In genomic region chr4:46728231-46728630, GRCm38 (mm10) we compare ENCODE assay signal across 10 mouse cellular contexts.
A peak's percentile ranks its signal among the peaks of the same experiment; 100 is the strongest.
DNase-seq lines count a peak whose midpoint lies in the region; ATAC-seq lines count a peak whose summit lies in the region.
"Had no signal": no experiment of that assay in that cellular context is flagged by ENCODE, and none has a peak within 500 bp of the region (broad histone marks: within the 10 kb centered on the region; RNA-seq: fewer than 3 reads in every experiment).

No protein-coding gene starts in this region.

- no peak overlapping the region for H3K4me3 ChIP-seq in embryonic facial prominence, embryonic 11.5 days (ENCODE audit: low read depth, low read length)
- no peak overlapping the region for H3K4me3 ChIP-seq in embryonic facial prominence, embryonic 10.5 days
- H3K4me3 ChIP-seq in forebrain, embryonic 16.5 days (replicated peaks; ENCODE audit: low read length), result no peak overlapping the region
- H3K4me3 ChIP-seq in neural tube, embryonic 14.5 days (ENCODE audit: low read depth, low read length), result no peak overlapping the region
- H3K4me3 ChIP-seq: embryonic facial prominence, embryonic 13.5 days; heart, embryonic 15.5 days had no signal

- no peaks in the 10 kb centered on the region for H3K27me3 ChIP-seq in embryonic facial prominence, embryonic 11.5 days (ENCODE audit: control insufficient read depth, insufficient read depth, low read length)
- H3K27me3 ChIP-seq in embryonic facial prominence, embryonic 10.5 days (replicated peaks; ENCODE audit: low read depth, poor library complexity, severe bottlenecking), result no peaks in the 10 kb centered on the region
- no peaks in the 10 kb centered on the region for H3K27me3 ChIP-seq in forebrain, embryonic 16.5 days (replicated peaks; ENCODE audit: control insufficient read depth, insufficient read depth, low read length)
- no peaks in the 10 kb centered on the region for H3K27me3 ChIP-seq in neural tube, embryonic 14.5 days (ENCODE audit: control insufficient read depth, insufficient read depth, low read length)

- WGBS in embryonic facial prominence, embryonic 11.5 days, result 19% methylated on average over 1 of the region's 1 CpGs
- 35% methylated on average over 1 of the region's 1 CpGs for WGBS in embryonic facial prominence, embryonic 10.5 days
- 11% methylated on average over 1 of the region's 1 CpGs for WGBS in forebrain, embryonic 16.5 days
- 18% methylated on average over 1 of the region's 1 CpGs for WGBS in neural tube, embryonic 14.5 days

- ATAC-seq in embryonic facial prominence, embryonic 11.5 days (replicated peaks; ENCODE audit: insufficient number of reproducible peaks, low FRiP score, low TSS enrichment, low read depth), result 0 out of 2 replicates have a peak, but pooled peaks have one; percentile 24
- ATAC-seq in forebrain, embryonic 16.5 days, result peak; percentile 32
- peak; percentile 64; the same call in 1 of the 2 replicates for ATAC-seq in neural tube, embryonic 14.5 days (ENCODE audit: low read depth)

- H3K9ac ChIP-seq in embryonic facial prominence, embryonic 11.5 days (replicated peaks; ENCODE audit: low read length), result no peak overlapping the region
- no peak overlapping the region for H3K9ac ChIP-seq in forebrain, embryonic 16.5 days (replicated peaks; ENCODE audit: low read depth, low read length)
- H3K9ac ChIP-seq in neural tube, embryonic 14.5 days (replicated peaks; ENCODE audit: low read depth, low read length), result peak overlapping the region; percentile 18; the same call in 1 of the 2 replicates
- H3K9ac ChIP-seq: embryonic facial prominence, embryonic 13.5 days; heart, embryonic 15.5 days had no signal

- no peaks in the 10 kb centered on the region for H3K9me3 ChIP-seq in embryonic facial prominence, embryonic 11.5 days (replicated peaks; ENCODE audit: control insufficient read depth, low read length)
- H3K9me3 ChIP-seq in embryonic facial prominence, embryonic 10.5 days, result no peaks in the 10 kb centered on the region
- H3K9me3 ChIP-seq in forebrain, embryonic 16.5 days (ENCODE audit: control insufficient read depth, low read length), result no peaks in the 10 kb centered on the region
- H3K9me3 ChIP-seq in neural tube, embryonic 14.5 days (ENCODE audit: control insufficient read depth, low read length), result no peaks in the 10 kb centered on the region
- H3K9me3 ChIP-seq: embryonic facial prominence, embryonic 13.5 days; heart, embryonic 15.5 days had no signal

- H3K36me3 ChIP-seq in embryonic facial prominence, embryonic 11.5 days (replicated peaks; ENCODE audit: control insufficient read depth, insufficient read depth, low read depth, low read length), result no peaks in the 10 kb centered on the region
- no peaks in the 10 kb centered on the region for H3K36me3 ChIP-seq in embryonic facial prominence, embryonic 10.5 days (replicated peaks)
- H3K36me3 ChIP-seq in forebrain, embryonic 16.5 days (ENCODE audit: control insufficient read depth, insufficient read depth), result no peaks in the 10 kb centered on the region
- no peaks in the 10 kb centered on the region for H3K36me3 ChIP-seq in neural tube, embryonic 14.5 days (ENCODE audit: control insufficient read depth, insufficient read depth, low read length)
- H3K36me3 ChIP-seq: embryonic facial prominence, embryonic 13.5 days; heart, embryonic 15.5 days had no signal

- no peak overlapping the region for H3K4me2 ChIP-seq in embryonic facial prominence, embryonic 11.5 days (ENCODE audit: low read depth, low read length)
- no peak overlapping the region for H3K4me2 ChIP-seq in forebrain, embryonic 16.5 days (ENCODE audit: low read length)
- H3K4me2 ChIP-seq in neural tube, embryonic 14.5 days (ENCODE audit: low read depth, low read length), result no peak overlapping the region
- H3K4me2 ChIP-seq: embryonic facial prominence, embryonic 13.5 days; heart, embryonic 15.5 days had no signal

- DNase-seq in embryonic facial prominence, embryonic 11.5 days (ENCODE audit: low spot score), result peak; percentile 47
- no peak for DNase-seq in embryonic facial prominence, embryonic 10.5 days (ENCODE audit: low spot score)
- peak; percentile 67 to 76 for DNase-seq in right cerebral cortex, postnatal 10 days (ENCODE audit: low spot score in 2 of 2)
- DNase-seq in right cerebral cortex, postnatal 25 days, result no peak
- DNase-seq in urinary bladder, postnatal 36 days (ENCODE audit: low spot score in 2 of 2), result no peak
- DNase-seq in urinary bladder, postnatal 10 days (ENCODE audit: low spot score), result no peak

- no peaks in the 10 kb centered on the region; the same call in 1 of the 2 replicates for H3K4me1 ChIP-seq in embryonic facial prominence, embryonic 11.5 days (ENCODE audit: control insufficient read depth, insufficient read depth, low read length)
- H3K4me1 ChIP-seq in embryonic facial prominence, embryonic 10.5 days, result peaks cover 34% of the 10 kb centered on the region
- peaks cover 15% of the 10 kb centered on the region for H3K4me1 ChIP-seq in forebrain, embryonic 16.5 days (replicated peaks; ENCODE audit: control insufficient read depth, insufficient read depth, low read length)
- H3K4me1 ChIP-seq in neural tube, embryonic 14.5 days (ENCODE audit: control insufficient read depth, insufficient read depth, low read length), result peaks cover 18% of the 10 kb centered on the region
- H3K4me1 ChIP-seq: heart, embryonic 15.5 days had no signal

- H3K27ac ChIP-seq in embryonic facial prominence, embryonic 11.5 days (replicated peaks; ENCODE audit: low read depth, low read length), result no peak overlapping the region
- H3K27ac ChIP-seq in embryonic facial prominence, embryonic 10.5 days (replicated peaks), result no peak overlapping the region
- H3K27ac ChIP-seq in forebrain, embryonic 16.5 days (ENCODE audit: low read length), result no peak overlapping the region
- no peak overlapping the region for H3K27ac ChIP-seq in neural tube, embryonic 14.5 days (ENCODE audit: low read depth, low read length)
- H3K27ac ChIP-seq: embryonic facial prominence, embryonic 13.5 days; heart, embryonic 15.5 days had no signal

Comparison
In these comparisons a context has a peak if more than half of its experiments do, and no peak if none do; other contexts are left out.
1. DNase-seq: peak in embryonic facial prominence, embryonic 11.5 days (single experiment) and right cerebral cortex, postnatal 10 days (2 of 2); none in embryonic facial prominence, embryonic 10.5 days (single experiment), right cerebral cortex, postnatal 25 days (single experiment), urinary bladder, postnatal 36 days (0 of 2) and urinary bladder, postnatal 10 days (single experiment).
2. Peak in every context shown above with its lines, with median percentiles within 50 percentile points of each other: ATAC-seq.